Mouse (Mus musculus): ENCODE results near the gene Adgrv1. TPM values are rescaled to one million over a fixed set of nuclear protein-coding genes. Genes with fewer than 3 reads are reported as not detected.
A peak's percentile ranks its signal among the peaks of the same experiment; 100 is the strongest.

The Adgrv1 gene
- polyA plus RNA-seq, 1 experiment from 2014 or later, result 10.3 TPM

DNA sequence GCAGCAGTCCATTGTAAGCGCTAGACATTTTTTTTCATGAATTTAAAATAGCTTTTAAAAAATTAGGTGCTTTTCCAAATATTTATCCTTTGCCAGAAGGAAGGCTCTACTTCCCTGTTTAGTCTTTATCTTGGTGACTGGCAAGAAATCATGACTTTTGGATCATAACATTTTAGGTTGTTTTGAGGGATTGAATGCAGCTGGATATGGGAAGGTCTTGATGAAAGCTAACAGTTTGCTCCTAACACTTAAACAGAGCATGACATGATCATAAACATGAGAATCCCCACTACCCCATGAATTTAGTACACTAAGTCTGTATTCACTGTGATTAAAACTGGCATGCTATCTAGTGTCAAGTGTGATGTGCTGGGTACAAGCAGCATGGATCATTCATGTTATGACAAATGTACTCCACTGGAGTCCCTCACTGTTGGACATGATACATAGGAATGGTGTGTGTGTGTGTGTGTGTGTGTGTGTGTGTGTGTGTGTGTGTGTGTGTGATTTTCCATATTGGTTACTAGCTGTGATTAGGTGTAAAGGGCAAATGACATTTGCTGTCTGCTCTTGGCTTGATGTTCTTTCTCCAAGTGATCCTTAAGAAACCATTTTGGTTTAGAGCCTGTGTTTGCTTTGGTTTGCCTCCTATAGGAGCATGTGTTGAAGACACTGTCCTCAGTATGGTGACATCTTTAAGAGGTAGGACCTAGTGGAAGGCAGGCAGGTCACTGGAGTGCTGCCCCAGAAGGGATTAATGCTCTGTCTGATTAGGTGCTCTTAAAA lies 542.7 kb downstream of the Adgrv1 start:
- Histone ChIP-seq H3K36me3 (ENCODE audit: control insufficient read depth, insufficient read depth, low read length) (no peaks in the 10 kb centered on the region), H3K4me1 (ENCODE audit: control insufficient read depth, insufficient read depth, low read length) (no peaks in the 10 kb centered on the region), H3K4me3 (ENCODE audit: low read depth, low read length) (no peak overlapping the region), H3K9ac (replicated peaks; ENCODE audit: low read depth, low read length) (no peak overlapping the region), H3K27ac (ENCODE audit: low read depth, low read length) (no peak overlapping the region), H3K9me3 (ENCODE audit: control insufficient read depth, low read length) (no peaks in the 10 kb centered on the region), H3K27me3 (ENCODE audit: control insufficient read depth, insufficient read depth, low read length) (no peaks in the 10 kb centered on the region), H3K4me2 (ENCODE audit: low read depth, low read length) (no peak overlapping the region)
- no peak for ATAC-seq (ENCODE audit: low read depth)
- 98% methylated on average over 1 of the region's 1 CpGs for WGBS

DNA sequence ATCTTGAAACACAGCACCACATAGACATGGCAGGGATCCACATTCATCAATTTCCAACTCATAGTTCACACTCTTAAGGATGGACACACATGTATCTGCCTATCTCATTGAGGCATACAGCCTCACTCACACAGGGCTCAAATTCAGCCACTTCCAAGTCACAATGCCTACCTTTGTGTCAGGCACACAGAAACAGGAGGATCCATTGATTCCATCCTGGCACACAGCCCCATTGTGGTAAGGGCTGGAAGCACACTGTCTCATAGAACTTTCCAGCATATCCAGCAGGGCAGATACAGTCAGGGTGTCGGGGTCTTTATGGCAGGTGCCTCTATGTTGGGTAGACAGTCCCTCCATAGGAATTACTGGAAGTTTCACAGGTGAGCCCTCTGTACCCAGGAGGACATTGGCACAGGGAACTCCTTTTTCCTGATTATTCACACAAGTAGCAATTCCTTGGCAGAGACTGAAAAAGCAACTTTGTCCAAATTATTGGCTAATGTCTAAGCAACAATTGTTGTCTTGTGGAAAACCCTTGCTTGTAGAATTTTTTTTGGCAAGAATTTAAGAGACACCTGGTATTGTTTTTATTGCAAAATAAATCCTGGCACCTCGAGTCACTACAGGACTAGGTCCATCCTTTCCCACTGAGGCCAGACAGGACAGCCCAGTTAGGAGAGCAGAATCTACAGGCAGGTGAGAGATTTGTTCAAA lies 545.8 kb downstream of the Adgrv1 start:
- Histone ChIP-seq H3K36me3 (ENCODE audit: control insufficient read depth, insufficient read depth, low read length) (no peaks in the 10 kb centered on the region), H3K4me1 (ENCODE audit: control insufficient read depth, insufficient read depth, low read length) (no peaks in the 10 kb centered on the region), H3K27ac (ENCODE audit: low read depth, low read length) (no peak overlapping the region), H3K27me3 (ENCODE audit: control insufficient read depth, insufficient read depth, low read length) (no peaks in the 10 kb centered on the region), H3K9me3 (ENCODE audit: control insufficient read depth, low read length) (no peaks in the 10 kb centered on the region), H3K4me2 (ENCODE audit: low read depth, low read length) (no peak overlapping the region), H3K9ac (replicated peaks; ENCODE audit: low read depth, low read length) (no peak overlapping the region), H3K4me3 (ENCODE audit: low read depth, low read length) (no peak overlapping the region)
- no peak for ATAC-seq (ENCODE audit: low read depth)
- whole genome bisulfite sequencing, result 67% methylated on average over 2 of the region's 2 CpGs

DNA sequence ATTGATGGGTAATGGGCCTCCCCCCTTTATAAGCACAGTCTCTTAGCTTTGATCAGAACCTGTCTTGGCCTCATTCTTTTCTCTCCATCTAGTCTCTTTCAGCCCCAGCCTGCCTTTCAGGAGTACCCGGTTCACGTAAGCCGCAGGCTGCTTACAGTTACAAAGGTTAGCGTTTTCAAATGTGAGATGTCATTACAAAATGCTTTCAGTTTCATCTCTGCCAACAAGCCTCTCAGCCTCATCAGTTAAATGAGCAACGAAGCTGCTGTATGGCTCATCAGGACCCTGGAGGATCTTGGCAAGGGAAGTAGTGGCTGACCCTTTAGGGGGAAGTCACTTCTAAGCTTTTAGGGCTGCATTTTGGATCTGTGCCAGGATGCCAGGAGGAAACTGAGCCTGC lies 560.7 kb downstream of the Adgrv1 start:
- Histone ChIP-seq H3K27me3 (ENCODE audit: control insufficient read depth, insufficient read depth, low read length) (no peaks in the 10 kb centered on the region), H3K4me3 (ENCODE audit: low read depth, low read length) (no peak overlapping the region), H3K4me1 (ENCODE audit: control insufficient read depth, insufficient read depth, low read length) (no peaks in the 10 kb centered on the region), H3K27ac (ENCODE audit: low read depth, low read length) (no peak overlapping the region), H3K4me2 (ENCODE audit: low read depth, low read length) (no peak overlapping the region), H3K36me3 (ENCODE audit: control insufficient read depth, insufficient read depth, low read length) (no peaks in the 10 kb centered on the region), H3K9ac (replicated peaks; ENCODE audit: low read depth, low read length) (no peak overlapping the region), H3K9me3 (ENCODE audit: control insufficient read depth, low read length) (no peaks in the 10 kb centered on the region)
- ATAC-seq (ENCODE audit: low read depth), result no peak
- 77% methylated on average over 5 of the region's 5 CpGs for WGBS

DNA sequence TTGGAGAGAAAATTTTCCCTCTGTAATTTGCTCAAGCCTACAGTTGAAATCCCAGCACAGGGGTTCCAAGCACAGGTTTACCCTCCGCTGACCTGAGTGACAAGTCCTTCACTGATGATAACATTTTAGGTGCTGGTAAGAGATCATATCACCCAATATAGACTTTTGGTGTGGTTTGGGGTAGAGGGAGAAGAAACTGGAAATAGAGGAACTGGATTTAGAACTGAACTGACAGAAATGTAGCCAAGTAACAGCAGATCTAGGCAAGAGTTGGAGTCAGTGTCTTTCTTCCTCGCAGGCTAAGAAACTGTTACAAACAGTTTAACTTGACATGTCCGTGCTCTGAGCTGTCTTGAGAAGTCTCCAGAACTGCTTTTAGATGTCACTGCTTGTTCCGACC lies 581.5 kb downstream of the Adgrv1 start:
- ATAC-seq (ENCODE audit: low read depth), result no peak

DNA sequence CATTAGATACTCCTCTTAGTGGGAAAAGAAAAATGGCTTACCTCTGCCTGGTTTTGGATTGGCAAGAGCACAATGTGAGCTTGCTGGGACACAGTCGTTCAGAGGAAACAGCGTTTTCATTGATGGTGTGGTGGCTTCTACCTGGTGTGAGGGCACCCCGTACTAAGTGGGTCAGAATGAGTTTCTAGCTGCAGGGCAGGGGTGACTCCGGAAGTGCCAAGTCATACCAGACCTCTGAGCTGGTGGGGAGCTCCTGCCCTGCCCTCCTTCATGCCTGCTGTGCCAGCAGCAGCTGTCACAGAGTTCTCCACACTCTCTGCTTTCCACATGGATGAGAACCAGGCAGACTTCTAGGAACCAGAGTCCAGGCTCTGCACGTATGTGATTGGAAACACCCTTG lies 582.0 kb downstream of the Adgrv1 start:
- Histone ChIP-seq H3K9ac (replicated peaks; ENCODE audit: low read depth, low read length) (no peak overlapping the region), H3K36me3 (ENCODE audit: control insufficient read depth, insufficient read depth, low read length) (no peaks in the 10 kb centered on the region), H3K4me1 (ENCODE audit: control insufficient read depth, insufficient read depth, low read length) (no peaks in the 10 kb centered on the region), H3K4me2 (ENCODE audit: low read depth, low read length) (no peak overlapping the region), H3K27me3 (ENCODE audit: control insufficient read depth, insufficient read depth, low read length) (no peaks in the 10 kb centered on the region), H3K27ac (ENCODE audit: low read depth, low read length) (no peak overlapping the region), H3K4me3 (ENCODE audit: low read depth, low read length) (no peak overlapping the region), H3K9me3 (ENCODE audit: control insufficient read depth, low read length) (no peaks in the 10 kb centered on the region)
- 80% methylated on average over 5 of the region's 5 CpGs for WGBS
- no peak for ATAC-seq (ENCODE audit: low read depth)

More for the DNA sequence above, 581.5 kb downstream of the Adgrv1 start:
- no peak overlapping the region for H3K9ac ChIP-seq (replicated peaks; ENCODE audit: low read depth, low read length)
- no peak overlapping the region for H3K4me3 ChIP-seq (ENCODE audit: low read depth, low read length)
- H3K27ac ChIP-seq (ENCODE audit: low read depth, low read length), result no peak overlapping the region
- no peak overlapping the region for H3K4me2 ChIP-seq (ENCODE audit: low read depth, low read length)
- H3K4me1 ChIP-seq (ENCODE audit: control insufficient read depth, insufficient read depth, low read length), result no peaks in the 10 kb centered on the region
- H3K27me3 ChIP-seq (ENCODE audit: control insufficient read depth, insufficient read depth, low read length), result no peaks in the 10 kb centered on the region
- H3K9me3 ChIP-seq (ENCODE audit: control insufficient read depth, low read length), result no peaks in the 10 kb centered on the region
- H3K36me3 ChIP-seq (ENCODE audit: control insufficient read depth, insufficient read depth, low read length), result no peaks in the 10 kb centered on the region
- 91% methylated on average over 4 of the region's 4 CpGs for WGBS

DNA sequence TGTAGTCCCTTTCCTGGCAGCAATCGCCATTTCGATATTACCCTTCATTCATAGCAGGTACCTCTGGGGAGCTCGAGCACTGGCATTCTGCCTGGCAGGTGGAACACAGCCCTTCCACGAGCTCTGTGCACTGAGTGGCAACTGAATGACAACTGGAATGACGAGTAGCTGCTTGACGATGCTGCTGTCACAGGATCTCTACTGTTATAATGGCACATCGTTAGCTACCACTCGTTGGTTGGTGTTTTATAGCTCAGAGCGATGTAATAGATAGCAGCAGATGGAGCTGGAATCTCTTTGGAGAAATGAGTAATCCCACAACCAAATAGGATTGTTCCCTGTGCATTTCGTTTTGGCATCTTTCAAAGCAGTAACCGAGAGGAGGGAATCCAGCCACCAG lies 587.6 kb downstream of the Adgrv1 start:
- Histone ChIP-seq H3K4me1 (ENCODE audit: control insufficient read depth, insufficient read depth, low read length) (no peaks in the 10 kb centered on the region), H3K27ac (ENCODE audit: low read depth, low read length) (no peak overlapping the region), H3K9me3 (ENCODE audit: control insufficient read depth, low read length) (no peaks in the 10 kb centered on the region), H3K4me2 (ENCODE audit: low read depth, low read length) (no peak overlapping the region), H3K27me3 (ENCODE audit: control insufficient read depth, insufficient read depth, low read length) (no peaks in the 10 kb centered on the region), H3K36me3 (ENCODE audit: control insufficient read depth, insufficient read depth, low read length) (no peaks in the 10 kb centered on the region), H3K4me3 (ENCODE audit: low read depth, low read length) (no peak overlapping the region), H3K9ac (replicated peaks; ENCODE audit: low read depth, low read length) (no peak overlapping the region)
- peak; percentile 79 for ATAC-seq (ENCODE audit: low read depth)
- 52% methylated on average over 11 of the region's 11 CpGs for WGBS

Small RNA genes within 50 kb of the gene (microRNA-seq; reads per million reads assigned to microRNA genes)
- not detected for gene Gm25241

Other genes starting within 250 kb of the Adgrv1 start
- 23.5 and 26.6 TPM in 2 replicates for gene Lysmd3, start 24.5 kb upstream of the Adgrv1 start, polyA plus RNA-seq (2014; fragmentation: Nextera tagmentation; extraction: Ambion mirVana)
- gene Polr3g, start 77.9 kb upstream of the Adgrv1 start, polyA plus RNA-seq (2014; fragmentation: Nextera tagmentation; extraction: Ambion mirVana), result 3.3 and 5.3 TPM in 2 replicates
- 49.9 and 58.0 TPM in 2 replicates for gene Mblac2, start 78.2 kb upstream of the Adgrv1 start, polyA plus RNA-seq (2014; fragmentation: Nextera tagmentation; extraction: Ambion mirVana)
- gene Cetn3, start 149.9 kb upstream of the Adgrv1 start, polyA plus RNA-seq (2014; fragmentation: Nextera tagmentation; extraction: Ambion mirVana), result 277 and 283 TPM in 2 replicates

Data from neural tube, embryonic 14.5 days (tissue).